Mouse (Mus musculus): ENCODE results near the gene Psmg3.

DNA sequence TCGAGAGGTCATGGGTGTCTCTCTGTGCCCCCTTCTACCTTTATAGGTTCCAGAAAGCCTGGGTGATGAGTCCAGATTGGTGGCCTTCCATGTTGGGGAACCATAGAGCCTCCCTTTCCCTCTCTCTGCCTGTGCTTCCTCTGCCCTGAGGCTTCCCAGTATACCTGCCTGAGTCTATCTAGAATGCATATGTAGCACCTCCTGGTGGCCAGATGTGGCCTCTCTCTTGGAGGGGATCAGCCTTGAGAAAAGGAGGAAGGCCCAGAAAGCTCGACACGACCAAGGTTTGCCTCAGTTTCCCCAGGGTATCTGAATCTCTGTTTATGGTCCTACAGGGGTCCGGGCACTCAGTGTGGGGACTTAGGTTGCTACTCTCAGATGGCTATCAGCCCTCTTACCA is 7.9 kb downstream of the Psmg3 start:
- TF ChIP-seq POLR2A (IDR thresholded peaks at IDR 0.05; ENCODE audit: insufficient read length, low read depth), result no peak
- no peak for TF ChIP-seq MAX (IDR thresholded peaks at IDR 0.05; ENCODE audit: low read depth)
